In the genomic region with DNA sequence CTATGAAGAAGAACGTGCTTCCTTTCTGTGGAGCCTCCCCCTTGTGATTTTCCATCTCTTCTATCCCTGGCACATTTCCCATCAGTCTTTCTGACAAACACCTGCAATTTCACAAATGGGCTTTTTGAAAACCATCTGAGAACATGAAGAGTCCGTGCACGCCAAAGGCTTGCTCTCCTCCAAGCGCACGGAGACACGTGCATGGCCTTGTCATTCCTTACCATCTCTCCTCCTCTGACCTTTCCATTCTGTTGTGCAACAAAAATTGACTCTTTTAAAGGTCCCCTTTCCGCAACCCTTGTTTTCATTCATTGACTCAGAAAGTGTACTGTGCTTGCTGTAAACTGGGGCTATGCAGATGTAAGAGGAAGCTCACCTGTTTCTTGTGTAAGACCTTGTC, we compare ENCODE assay signal across 16 mouse cellular contexts.
"Had no signal": no experiment of that assay in that cellular context is flagged by ENCODE, and none has a peak within 500 bp of the region (broad histone marks: within the 10 kb centered on the region; RNA-seq: fewer than 3 reads in every experiment).

No protein-coding gene starts in this region.

- DNase-seq: gastrocnemius, adult 2 months; gastrocnemius, postnatal 10 days; gastrocnemius, postnatal 25 days; heart, adult 18-20 months; heart, postnatal 10 days; heart, postnatal 4 days; kidney, adult 18-20 months; kidney, adult 9 months; kidney, postnatal 25 days; kidney, postnatal 4 days; liver; liver, embryonic 13.5 days had no signal

- ATAC-seq: hindbrain, embryonic 16.5 days; inflammation-experienced regulatory T-cells, adult 6 months; intestine, embryonic 15.5 days; intestine, postnatal 0 days had no signal
